Mouse (Mus musculus): Measurements from ENCODE around the gene Tmem200a. TPM values are rescaled to one million over a fixed set of nuclear protein-coding genes. Genes with fewer than 3 reads are reported as not detected.
A peak's percentile ranks its signal among the peaks of the same experiment; 100 is the strongest.

Gene Tmem200a
- polyA plus RNA-seq, 1 experiment = 8.9 TPM

GRCm38 (mm10) chr10:25999291-25999930, 79.4 kb downstream of the Tmem200a start:
- TF ChIP-seq CTCF (IDR thresholded peaks at IDR 0.05; ENCODE audit: extremely low read depth, insufficient read depth, low read length) (no peak), POLR2A (IDR thresholded peaks at IDR 0.05; ENCODE audit: extremely low read depth, insufficient read depth, low read length) (no peak)
- no peaks in the 10 kb centered on the region; the same call in none of the 2 replicates for H3K4me1 ChIP-seq (ENCODE audit: control insufficient read depth, insufficient read depth, low read length)
- H3K27ac ChIP-seq (ENCODE audit: insufficient read depth, low read length) = peak overlapping the region; percentile 57; the same call in 1 of the 2 replicates
- no peak overlapping the region for H3K4me3 ChIP-seq (ENCODE audit: insufficient read depth, low read length)

GRCm38 (mm10) chr10:25984056-25984455, 94.8 kb downstream of the Tmem200a start:
- Histone ChIP-seq H3K27ac (ENCODE audit: insufficient read depth, low read length) (no peak overlapping the region), H3K4me1 (ENCODE audit: control insufficient read depth, insufficient read depth, low read length) (no peaks in the 10 kb centered on the region), H3K4me3 (ENCODE audit: insufficient read depth, low read length) (no peak overlapping the region)
- TF ChIP-seq POLR2A (IDR thresholded peaks at IDR 0.05; ENCODE audit: extremely low read depth, insufficient read depth, low read length) (no peak), CTCF (IDR thresholded peaks at IDR 0.05; ENCODE audit: extremely low read depth, insufficient read depth, low read length) (no peak)

- no peaks in the 10 kb centered on the region for H3K4me1 ChIP-seq (ENCODE audit: control insufficient read depth, insufficient read depth, low read length)
- no peak overlapping the region for H3K27ac ChIP-seq (ENCODE audit: insufficient read depth, low read length)
- TF ChIP-seq POLR2A (IDR thresholded peaks at IDR 0.05; ENCODE audit: extremely low read depth, insufficient read depth, low read length) = no peak
- no peak for TF ChIP-seq CTCF (IDR thresholded peaks at IDR 0.05; ENCODE audit: extremely low read depth, insufficient read depth, low read length)
- H3K4me3 ChIP-seq (ENCODE audit: insufficient read depth, low read length) = no peak overlapping the region
These were observed 96.2 kb downstream of the Tmem200a start for GRCm38 (mm10) chr10:25982617-25983016.

GRCm38 (mm10) chr10:25962863-25963262, 116.0 kb downstream of the Tmem200a start:
- no peak for TF ChIP-seq CTCF (IDR thresholded peaks at IDR 0.05; ENCODE audit: extremely low read depth, insufficient read depth, low read length)
- no peak for TF ChIP-seq POLR2A (IDR thresholded peaks at IDR 0.05; ENCODE audit: extremely low read depth, insufficient read depth, low read length)

GRCm38 (mm10) chr10:25961066-25961465, 117.8 kb downstream of the Tmem200a start:
- Histone ChIP-seq H3K27ac (ENCODE audit: insufficient read depth, low read length) (no peak overlapping the region), H3K4me3 (ENCODE audit: insufficient read depth, low read length) (no peak overlapping the region), H3K4me1 (ENCODE audit: control insufficient read depth, insufficient read depth, low read length) (no peaks in the 10 kb centered on the region)
- no peak for TF ChIP-seq CTCF (IDR thresholded peaks at IDR 0.05; ENCODE audit: extremely low read depth, insufficient read depth, low read length)
- no peak for TF ChIP-seq POLR2A (IDR thresholded peaks at IDR 0.05; ENCODE audit: extremely low read depth, insufficient read depth, low read length)

More at GRCm38 (mm10) chr10:25962863-25963262, 116.0 kb downstream of the Tmem200a start:
- Histone ChIP-seq H3K27ac (ENCODE audit: insufficient read depth, low read length) (no peak overlapping the region), H3K4me1 (ENCODE audit: control insufficient read depth, insufficient read depth, low read length) (no peaks in the 10 kb centered on the region), H3K4me3 (ENCODE audit: insufficient read depth, low read length) (no peak overlapping the region)

- Histone ChIP-seq H3K27ac (ENCODE audit: insufficient read depth, low read length) (no peak overlapping the region), H3K4me3 (ENCODE audit: insufficient read depth, low read length) (no peak overlapping the region), H3K4me1 (ENCODE audit: control insufficient read depth, insufficient read depth, low read length) (no peaks in the 10 kb centered on the region)
- no peak for TF ChIP-seq CTCF (IDR thresholded peaks at IDR 0.05; ENCODE audit: extremely low read depth, insufficient read depth, low read length)
- TF ChIP-seq POLR2A (IDR thresholded peaks at IDR 0.05; ENCODE audit: extremely low read depth, insufficient read depth, low read length) = no peak
These were observed 119.8 kb downstream of the Tmem200a start for GRCm38 (mm10) chr10:25958762-25959753.

- Histone ChIP-seq H3K27ac (ENCODE audit: insufficient read depth, low read length) (no peak overlapping the region), H3K4me1 (ENCODE audit: control insufficient read depth, insufficient read depth, low read length) (no peaks in the 10 kb centered on the region), H3K4me3 (ENCODE audit: insufficient read depth, low read length) (no peak overlapping the region)
- TF ChIP-seq POLR2A (IDR thresholded peaks at IDR 0.05; ENCODE audit: extremely low read depth, insufficient read depth, low read length) = no peak
- no peak for TF ChIP-seq CTCF (IDR thresholded peaks at IDR 0.05; ENCODE audit: extremely low read depth, insufficient read depth, low read length)
These were observed 124.1 kb downstream of the Tmem200a start for GRCm38 (mm10) chr10:25954641-25955228.

- Histone ChIP-seq H3K4me1 (ENCODE audit: control insufficient read depth, insufficient read depth, low read length) (no peaks in the 10 kb centered on the region), H3K4me3 (ENCODE audit: insufficient read depth, low read length) (no peak overlapping the region), H3K27ac (ENCODE audit: insufficient read depth, low read length) (no peak overlapping the region)
- TF ChIP-seq CTCF (IDR thresholded peaks at IDR 0.05; ENCODE audit: extremely low read depth, insufficient read depth, low read length) (no peak), POLR2A (IDR thresholded peaks at IDR 0.05; ENCODE audit: extremely low read depth, insufficient read depth, low read length) (no peak)
These were observed 126.0 kb downstream of the Tmem200a start for GRCm38 (mm10) chr10:25952838-25953237.

- H3K4me1 ChIP-seq (ENCODE audit: control insufficient read depth, insufficient read depth, low read length) = no peaks in the 10 kb centered on the region
- TF ChIP-seq CTCF (IDR thresholded peaks at IDR 0.05; ENCODE audit: extremely low read depth, insufficient read depth, low read length) (no peak), POLR2A (IDR thresholded peaks at IDR 0.05; ENCODE audit: extremely low read depth, insufficient read depth, low read length) (no peak)
- no peak overlapping the region for H3K27ac ChIP-seq (ENCODE audit: insufficient read depth, low read length)
- no peak overlapping the region for H3K4me3 ChIP-seq (ENCODE audit: insufficient read depth, low read length)
These were observed 126.7 kb downstream of the Tmem200a start for GRCm38 (mm10) chr10:25952150-25952549.
